Mouse (Mus musculus) olfactory bulb, adult 2 months (tissue): ENCODE results near the gene Gm42957.

Source experiments
- CTCF ChIP-seq: fragments of 200-500 bp; IDR thresholded peaks from 2 replicates; pipeline ENCODE4 v1.5.1; 2012; ENCODE audit warnings: low read depth, mild to moderate bottlenecking, low read length, moderate library complexity; ENCODE audit not compliant: insufficient read depth
- POLR2A ChIP-seq: fragments of 200-500 bp; IDR thresholded peaks from 2 replicates; pipeline ENCODE4 v1.6.1; 2012; ENCODE audit warnings: mild to moderate bottlenecking, low read depth, low read length, moderate library complexity; ENCODE audit not compliant: insufficient read depth

- no peak for TF ChIP-seq CTCF
- TF ChIP-seq POLR2A: no peak
These were observed 32.6 kb upstream of the Gm42957 start for GRCm38 (mm10) chr3:96602704-96603084.
